Mouse (Mus musculus) heart, postnatal 0 days (tissue): ENCODE results near the gene Mien1.

Source experiments
- CTCF ChIP-seq: IDR thresholded peaks from 2 replicates; pipeline ENCODE4 v1.5.1; 2016; ENCODE audit warnings: antibody characterized with exemption, control low read depth, low read depth
- EP300 ChIP-seq: IDR thresholded peaks from 2 replicates; pipeline ENCODE4 v1.6.1; 2016; ENCODE audit warnings: antibody characterized with exemption, low read depth

DNA sequence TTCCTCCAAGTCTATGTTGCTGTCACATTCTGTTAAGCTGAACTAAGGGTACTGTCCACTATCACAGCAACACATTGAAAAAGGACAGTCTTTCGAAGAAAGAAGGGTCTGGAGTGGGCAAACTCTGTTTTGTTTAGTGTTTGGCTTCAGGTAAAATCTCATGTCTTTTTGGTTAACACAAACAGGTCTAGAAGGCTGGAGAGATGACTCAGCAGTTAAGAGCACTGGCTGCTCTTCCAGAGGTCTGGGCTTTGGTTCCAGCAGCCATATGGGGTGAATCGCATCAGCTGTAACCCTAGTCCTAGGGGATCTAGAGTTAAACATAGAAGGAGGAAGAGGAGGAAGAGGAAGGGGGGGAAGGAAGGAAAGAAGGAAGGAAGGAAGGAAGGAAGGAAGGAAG lies 47.0 kb upstream of the Mien1 start:
- TF ChIP-seq CTCF (no peak), EP300 (no peak)
